ENCODE assay signal across 12 mouse cellular contexts in genomic region chr5:125381954-125382672, GRCm38 (mm10). TPM values are rescaled to one million over a fixed set of nuclear protein-coding genes. Genes with fewer than 3 reads are reported as not detected.
A peak's percentile ranks its signal among the peaks of the same experiment; 100 is the strongest.
DNase-seq lines count a peak whose midpoint lies in the region; ATAC-seq and TF ChIP-seq lines count a peak whose summit lies in the region.
"Had no signal": no experiment of that assay in that cellular context is flagged by ENCODE, and none has a peak within 500 bp of the region (broad histone marks: within the 10 kb centered on the region; RNA-seq: fewer than 3 reads in every experiment).

No protein-coding gene starts in this region.

- no peak overlapping the region for H3K27ac ChIP-seq in hindbrain, embryonic 16.5 days (ENCODE audit: low read depth, low read length)
- H3K27ac ChIP-seq in hindbrain, postnatal 0 days = no peak overlapping the region
- no peak overlapping the region for H3K27ac ChIP-seq in CH12.LX (ENCODE audit: insufficient read depth, low read depth)
- no peak overlapping the region for H3K27ac ChIP-seq in liver, embryonic 14.5 days
- H3K27ac ChIP-seq: forebrain, embryonic 10.5 days had no signal

- no peak for TF ChIP-seq POLR2A in CH12.LX (IDR thresholded peaks at IDR 0.05; ENCODE audit: low read depth, low read length)

- H3K36me3 ChIP-seq in hindbrain, embryonic 16.5 days (ENCODE audit: control insufficient read depth, insufficient read depth, low read length) = peaks cover 14% of the 10 kb centered on the region
- peaks cover 17% of the 10 kb centered on the region for H3K36me3 ChIP-seq in hindbrain, postnatal 0 days (ENCODE audit: insufficient read depth, low read length)
- peaks cover 17 to 18% of the 10 kb centered on the region in 2 experiments for H3K36me3 ChIP-seq in CH12.LX (replicated peaks in 1 of 2; ENCODE audit: control insufficient read depth in 1 of 2, insufficient read depth in 1 of 2, low read length in 1 of 2)
- H3K36me3 ChIP-seq in liver, embryonic 14.5 days (replicated peaks; ENCODE audit: control insufficient read depth, insufficient read depth, low read depth) = peaks cover 17% of the 10 kb centered on the region

- 81% methylated on average over 5 of the region's 5 CpGs for WGBS in hindbrain, embryonic 16.5 days
- 76% methylated on average over 5 of the region's 5 CpGs for WGBS in hindbrain, postnatal 0 days
- 72% methylated on average over 5 of the region's 5 CpGs for WGBS in liver, embryonic 14.5 days (ENCODE audit: insufficient replicate concordance)

- dilution Hi-C loops in CH12.LX (cut with MboI; ENCODE audit: extremely low pct_ligation_motif_present, extremely low pct_unique_long_range_greater_than_20kb, low sequenced_read_pairs) = no loop called here

- peaks cover 12% of the 10 kb centered on the region for H3K4me1 ChIP-seq in hindbrain, embryonic 16.5 days (ENCODE audit: control insufficient read depth, insufficient read depth, low read depth, low read length)
- H3K4me1 ChIP-seq in hindbrain, postnatal 0 days (ENCODE audit: insufficient read depth, low read length) = no peaks in the 10 kb centered on the region
- H3K4me1 ChIP-seq in CH12.LX (ENCODE audit: control insufficient read depth in 1 of 2, insufficient read depth in 2 of 2) = peaks cover 2 to 53% of the 10 kb centered on the region in 2 experiments; a peak in 3 of 4 replicates
- H3K4me1 ChIP-seq in liver, embryonic 14.5 days (replicated peaks; ENCODE audit: control insufficient read depth in 2 of 2, insufficient read depth in 2 of 2, low read length in 1 of 2) = no peaks in the 10 kb centered on the region

- TF ChIP-seq CTCF in hindbrain, postnatal 0 days (IDR thresholded peaks at IDR 0.05; ENCODE audit: low read depth) = no peak
- TF ChIP-seq CTCF in CH12.LX (conservative IDR thresholded peaks at IDR 0.05 in 1 of 2, IDR thresholded peaks at IDR 0.05 in 1 of 2; ENCODE audit: low read depth in 2 of 2, low read length in 2 of 2) = no peak; a peak in 1 of 4 replicates
- TF ChIP-seq CTCF in liver, embryonic 14.5 days (IDR thresholded peaks at IDR 0.05; ENCODE audit: low read depth) = no peak

- in situ Hi-C loops in CH12.LX (cut with MboI; ENCODE audit: low pct_ligation_motif_present, low pct_unique_long_range_greater_than_20kb, low sequenced_read_pairs) = no loop called here

- H3K4me2 ChIP-seq in hindbrain, embryonic 16.5 days (ENCODE audit: low read length) = no peak overlapping the region
- no peak overlapping the region for H3K4me2 ChIP-seq in hindbrain, postnatal 0 days (ENCODE audit: low read depth, low read length)
- no peak overlapping the region for H3K4me2 ChIP-seq in CH12.LX (ENCODE audit: insufficient read depth, low read depth, poor library complexity, severe bottlenecking)
- H3K4me2 ChIP-seq in liver, embryonic 14.5 days (ENCODE audit: low read depth) = no peak overlapping the region
- H3K4me2 ChIP-seq: limb, embryonic 15.5 days had no signal

- H3K4me3 ChIP-seq in hindbrain, embryonic 16.5 days (ENCODE audit: low read length) = no peak overlapping the region
- no peak overlapping the region for H3K4me3 ChIP-seq in hindbrain, postnatal 0 days (ENCODE audit: low read length)
- no peak overlapping the region for H3K4me3 ChIP-seq in CH12.LX (replicated peaks in 1 of 3; ENCODE audit: low read depth in 2 of 3, low read length in 2 of 3, poor library complexity in 1 of 3)
- H3K4me3 ChIP-seq in liver, embryonic 14.5 days (ENCODE audit: insufficient read depth in 1 of 2, low read depth in 2 of 2, low read length in 2 of 2) = no peak overlapping the region
- H3K4me3 ChIP-seq: forebrain, embryonic 10.5 days; heart, adult 2 months; limb, embryonic 15.5 days had no signal

- peaks cover 11% of the 10 kb centered on the region for H3K79me2 ChIP-seq in CH12.LX (replicated peaks; ENCODE audit: control insufficient read depth, extremely low read depth, insufficient read depth, poor library complexity, severe bottlenecking)

- no peak overlapping the region for H3K9ac ChIP-seq in hindbrain, embryonic 16.5 days (ENCODE audit: low read depth, low read length)
- no peak overlapping the region for H3K9ac ChIP-seq in hindbrain, postnatal 0 days (replicated peaks; ENCODE audit: low read length)
- H3K9ac ChIP-seq in CH12.LX (ENCODE audit: insufficient read depth, low read depth) = no peak overlapping the region
- H3K9ac ChIP-seq in liver, embryonic 14.5 days (replicated peaks) = no peak overlapping the region
- H3K9ac ChIP-seq: limb, embryonic 15.5 days had no signal

- DNase-seq in hindbrain, postnatal 0 days (ENCODE audit: low spot score) = no peak
- DNase-seq in CH12.LX (ENCODE audit: extremely low read depth) = no peak
- peak; percentile 18 for DNase-seq in Muller cell, postnatal 12 days (ENCODE audit: inconsistent ontology term)
- DNase-seq in liver, embryonic 14.5 days (ENCODE audit: low read depth in 3 of 3, low spot score in 3 of 3) = no peak
- no peak for DNase-seq in heart, postnatal 25 days (ENCODE audit: low spot score)
- DNase-seq in natural killer cell, adult 2 months (ENCODE audit: low spot score in 2 of 2) = no peak
- DNase-seq: layer of hippocampus, postnatal 36 days had no signal

- TF ChIP-seq EP300 in CH12.LX (IDR thresholded peaks at IDR 0.05; ENCODE audit: low read length) = no peak
- TF ChIP-seq EP300 in liver, embryonic 14.5 days (IDR thresholded peaks at IDR 0.05; ENCODE audit: low read depth) = no peak

- H3K27me3 ChIP-seq in hindbrain, embryonic 16.5 days (replicated peaks; ENCODE audit: control insufficient read depth, insufficient read depth, low read length) = no peaks in the 10 kb centered on the region
- no peaks in the 10 kb centered on the region for H3K27me3 ChIP-seq in hindbrain, postnatal 0 days (ENCODE audit: insufficient read depth, low read length)
- no peaks in the 10 kb centered on the region for H3K27me3 ChIP-seq in CH12.LX (replicated peaks)
- no peaks in the 10 kb centered on the region for H3K27me3 ChIP-seq in liver, embryonic 14.5 days (ENCODE audit: control insufficient read depth, insufficient read depth, low read length)
- H3K27me3 ChIP-seq: limb, embryonic 15.5 days had no signal

- no peak for TF ChIP-seq RAD21 in CH12.LX (IDR thresholded peaks at IDR 0.05; ENCODE audit: low read depth, low read length)

- H3K9me3 ChIP-seq in hindbrain, embryonic 16.5 days (ENCODE audit: control insufficient read depth, low read length) = no peaks in the 10 kb centered on the region
- no peaks in the 10 kb centered on the region for H3K9me3 ChIP-seq in hindbrain, postnatal 0 days (ENCODE audit: low read length)
- H3K9me3 ChIP-seq in CH12.LX (replicated peaks; ENCODE audit: low read length) = no peaks in the 10 kb centered on the region
- H3K9me3 ChIP-seq in liver, embryonic 14.5 days (ENCODE audit: control insufficient read depth, low read length) = no peaks in the 10 kb centered on the region
- H3K9me3 ChIP-seq: forebrain, embryonic 10.5 days; limb, embryonic 15.5 days had no signal

- peak; percentile 52 for ATAC-seq in hindbrain, embryonic 16.5 days
- no peak for ATAC-seq in hindbrain, postnatal 0 days
- ATAC-seq in liver, embryonic 14.5 days (ENCODE audit: insufficient read depth) = 0 out of 2 replicates have a peak, but pooled peaks have one; percentile 6

- intact Hi-C loops in heart, postnatal 25 days (cut with DNase I) = loop anchor here (5.0 kb wide), 1 partner anchor 80 kb away; no protein-coding TSS in a partner anchor

RNA-seq across cellular contexts. Expression of gene Gm10382, which starts 7.0 kb away (rescaled TPM):
- 0.45 and 0.55 TPM in 2 replicates for polyA plus RNA-seq in hindbrain, embryonic 16.5 days (2015; fragmentation: Nextera tagmentation; extraction: Ambion mirVana)
- total RNA-seq in hindbrain, postnatal 0 days (2014; rRNA removed) = 1.3 TPM in 1 of 2 replicates, not detected in the other
- 0.48 and 0.66 TPM in 2 replicates for polyA plus RNA-seq in hindbrain, postnatal 0 days (2015; fragmentation: Nextera tagmentation; extraction: Ambion mirVana)
- total RNA-seq in CH12.LX (2012; rRNA removed) = 0.59 and 0.80 TPM in 2 replicates
- not detected in 2 replicates for total RNA-seq in CH12.LX (2014; rRNA removed)
- 0.87 and 1.1 TPM in 2 replicates for polyA plus RNA-seq in CH12.LX (2012; ENCODE audit: insufficient read length, low read depth)
- polyA plus RNA-seq in liver, embryonic 14.5 days (2012; rRNA removed) = 0.05 and 0.10 TPM in 2 replicates
- polyA plus RNA-seq in liver, embryonic 14.5 days (2014; fragmentation: Nextera tagmentation; extraction: Ambion mirVana) = not detected in 2 replicates
- total RNA-seq in heart, postnatal 25 days (2021) = under 1 TPM in 1 of 2 experiments, not detected in 1; 0.22 TPM
- total RNA-seq: heart, postnatal 10 days; layer of hippocampus, postnatal 36 days had no signal

RNA-seq across cellular contexts. Expression of gene Ubc, which starts 7.9 kb away (rescaled TPM):
- polyA plus RNA-seq in hindbrain, embryonic 16.5 days (2015; fragmentation: Nextera tagmentation; extraction: Ambion mirVana) = 1,508 and 1,522 TPM in 2 replicates
- 911 and 1,042 TPM in 2 replicates for total RNA-seq in hindbrain, postnatal 0 days (2014; rRNA removed)
- polyA plus RNA-seq in hindbrain, postnatal 0 days (2015; fragmentation: Nextera tagmentation; extraction: Ambion mirVana) = 1,155 and 1,219 TPM in 2 replicates
- total RNA-seq in CH12.LX (2012; rRNA removed) = 466 and 486 TPM in 2 replicates
- 650 and 656 TPM in 2 replicates for total RNA-seq in CH12.LX (2014; rRNA removed)
- polyA plus RNA-seq in CH12.LX (2012; ENCODE audit: insufficient read length, low read depth) = 687 and 803 TPM in 2 replicates
- 155 and 221 TPM in 2 replicates for polyA plus RNA-seq in liver, embryonic 14.5 days (2012; rRNA removed)
- polyA plus RNA-seq in liver, embryonic 14.5 days (2014; fragmentation: Nextera tagmentation; extraction: Ambion mirVana) = 313 and 374 TPM in 2 replicates
- total RNA-seq in heart, postnatal 25 days (2021) = 1,000 to 10,000 TPM in 1 of 2 experiments, 100 to 1,000 TPM in 1; 907 to 1,197 TPM

RNA-seq across cellular contexts. Expression of gene Scarb1, which starts 41.2 kb away (rescaled TPM):
- polyA plus RNA-seq in hindbrain, embryonic 16.5 days (2015; fragmentation: Nextera tagmentation; extraction: Ambion mirVana) = 55.3 and 62.6 TPM in 2 replicates
- 70.3 and 71.7 TPM in 2 replicates for total RNA-seq in hindbrain, postnatal 0 days (2014; rRNA removed)
- 53.9 and 56.1 TPM in 2 replicates for polyA plus RNA-seq in hindbrain, postnatal 0 days (2015; fragmentation: Nextera tagmentation; extraction: Ambion mirVana)
- 11.6 and 12.3 TPM in 2 replicates for total RNA-seq in CH12.LX (2012; rRNA removed)
- 16.3 and 20.0 TPM in 2 replicates for total RNA-seq in CH12.LX (2014; rRNA removed)
- polyA plus RNA-seq in CH12.LX (2012; ENCODE audit: insufficient read length, low read depth) = 24.6 and 24.7 TPM in 2 replicates
- polyA plus RNA-seq in liver, embryonic 14.5 days (2012; rRNA removed) = 50.1 and 54.1 TPM in 2 replicates
- 41.6 and 50.6 TPM in 2 replicates for polyA plus RNA-seq in liver, embryonic 14.5 days (2014; fragmentation: Nextera tagmentation; extraction: Ambion mirVana)
- total RNA-seq in heart, postnatal 25 days (2021) = 10 to 100 TPM; 29.6 to 35.2 TPM

RNA-seq across cellular contexts. Expression of gene Dhx37, which starts 51.8 kb away (rescaled TPM):
- 10.2 and 12.0 TPM in 2 replicates for polyA plus RNA-seq in hindbrain, embryonic 16.5 days (2015; fragmentation: Nextera tagmentation; extraction: Ambion mirVana)
- 15.8 and 27.5 TPM in 2 replicates for total RNA-seq in hindbrain, postnatal 0 days (2014; rRNA removed)
- polyA plus RNA-seq in hindbrain, postnatal 0 days (2015; fragmentation: Nextera tagmentation; extraction: Ambion mirVana) = 8.0 and 9.8 TPM in 2 replicates
- 21.0 and 23.8 TPM in 2 replicates for total RNA-seq in CH12.LX (2012; rRNA removed)
- 22.7 and 26.0 TPM in 2 replicates for total RNA-seq in CH12.LX (2014; rRNA removed)
- polyA plus RNA-seq in CH12.LX (2012; ENCODE audit: insufficient read length, low read depth) = 33.0 and 36.9 TPM in 2 replicates
- 5.5 and 8.1 TPM in 2 replicates for polyA plus RNA-seq in liver, embryonic 14.5 days (2012; rRNA removed)
- polyA plus RNA-seq in liver, embryonic 14.5 days (2014; fragmentation: Nextera tagmentation; extraction: Ambion mirVana) = 2.0 and 2.2 TPM in 2 replicates
- total RNA-seq in heart, postnatal 25 days (2021) = 10 to 100 TPM; 10.2 to 10.6 TPM

RNA-seq across cellular contexts. Expression of gene Bri3bp, which starts 59.3 kb away (rescaled TPM):
- 40.2 and 42.5 TPM in 2 replicates for polyA plus RNA-seq in hindbrain, embryonic 16.5 days (2015; fragmentation: Nextera tagmentation; extraction: Ambion mirVana)
- 89.3 and 91.2 TPM in 2 replicates for total RNA-seq in hindbrain, postnatal 0 days (2014; rRNA removed)
- 41.7 and 44.2 TPM in 2 replicates for polyA plus RNA-seq in hindbrain, postnatal 0 days (2015; fragmentation: Nextera tagmentation; extraction: Ambion mirVana)
- total RNA-seq in CH12.LX (2012; rRNA removed) = 48.4 and 49.6 TPM in 2 replicates
- 30.1 and 37.7 TPM in 2 replicates for total RNA-seq in CH12.LX (2014; rRNA removed)
- 147 and 164 TPM in 2 replicates for polyA plus RNA-seq in CH12.LX (2012; ENCODE audit: insufficient read length, low read depth)
- polyA plus RNA-seq in liver, embryonic 14.5 days (2012; rRNA removed) = 3.7 and 4.9 TPM in 2 replicates
- polyA plus RNA-seq in liver, embryonic 14.5 days (2014; fragmentation: Nextera tagmentation; extraction: Ambion mirVana) = 16.4 and 21.1 TPM in 2 replicates
- 10 to 100 TPM; 49.0 to 57.6 TPM for total RNA-seq in heart, postnatal 25 days (2021)
